Mouse (Mus musculus): ENCODE measurements around the gene Ccdc134. TPM values are rescaled to one million over a fixed set of nuclear protein-coding genes. Genes with fewer than 3 reads are reported as not detected.

Ccdc134 gene
- 20.5 and 22.1 TPM in 2 replicates for polyA plus RNA-seq (2014; fragmentation: Nextera tagmentation; extraction: Ambion mirVana)

- H3K4me1 ChIP-seq (ENCODE audit: insufficient read depth), result peaks cover 6% of the 10 kb centered on the region; the same call in 1 of the 2 replicates
- DNase-seq (peak; percentile 98), ATAC-seq (ENCODE audit: insufficient read depth) (peak; percentile 99)
- peaks cover 14% of the 10 kb centered on the region; the same call in 1 of the 2 replicates for H3K36me3 ChIP-seq (ENCODE audit: insufficient read depth)
- H3K27me3 ChIP-seq (ENCODE audit: insufficient read depth, low read length), result no peaks in the 10 kb centered on the region
- no peaks in the 10 kb centered on the region for H3K9me3 ChIP-seq (ENCODE audit: low read depth, low read length)
- WGBS, result under 1% methylated on average over 74 of the region's 74 CpGs
- H3K9ac ChIP-seq, result peak within 1 kb of the TSS; percentile 78
- TF ChIP-seq CTCF (IDR thresholded peaks at IDR 0.05; ENCODE audit: low read depth), result peak; percentile 2; the same call in 1 of the 2 replicates
- peak within 1 kb of the TSS; percentile 76 for H3K27ac ChIP-seq (ENCODE audit: low read depth)
- H3K4me3 ChIP-seq (ENCODE audit: low read depth, low read length), result peak within 1 kb of the TSS; percentile 76
- peak within 1 kb of the TSS; percentile 94 for H3K4me2 ChIP-seq
Observed at GRCm38 (mm10) chr15:82127426-82128374, at the start of gene Ccdc134. Ccdc134 (plus strand) TSS chr15:82127922.

GRCm38 (mm10) chr15:82079883-82080282 is 47.8 kb upstream of the Ccdc134 start:
- H3K4me2 ChIP-seq, result no peak overlapping the region
- DNase-seq, result peak; percentile 56
- no peak for ATAC-seq (ENCODE audit: insufficient read depth)

GRCm38 (mm10) chr15:82081161-82081560 is 46.6 kb upstream of the Ccdc134 start:
- no peaks in the 10 kb centered on the region for H3K36me3 ChIP-seq (ENCODE audit: insufficient read depth)
- ATAC-seq (ENCODE audit: insufficient read depth) (no peak), DNase-seq (peak; percentile 32)
- H3K4me1 ChIP-seq (ENCODE audit: insufficient read depth), result no peaks in the 10 kb centered on the region
- H3K27me3 ChIP-seq (ENCODE audit: insufficient read depth, low read length), result no peaks in the 10 kb centered on the region
- H3K4me3 ChIP-seq (ENCODE audit: low read depth, low read length), result no peak overlapping the region
- H3K4me2 ChIP-seq, result no peak overlapping the region
- H3K27ac ChIP-seq (ENCODE audit: low read depth), result no peak overlapping the region
- no peaks in the 10 kb centered on the region for H3K9me3 ChIP-seq (ENCODE audit: low read depth, low read length)
- 30% methylated on average over 7 of the region's 7 CpGs for WGBS
- no peak overlapping the region for H3K9ac ChIP-seq
- peak; percentile 44; the same call in 1 of the 2 replicates for TF ChIP-seq CTCF (IDR thresholded peaks at IDR 0.05; ENCODE audit: low read depth)

More at GRCm38 (mm10) chr15:82079883-82080282, 47.8 kb upstream of the Ccdc134 start:
- no peaks in the 10 kb centered on the region for H3K9me3 ChIP-seq (ENCODE audit: low read depth, low read length)
- H3K4me3 ChIP-seq (ENCODE audit: low read depth, low read length), result no peak overlapping the region
- WGBS, result 46% methylated on average over 10 of the region's 10 CpGs
- no peaks in the 10 kb centered on the region for H3K36me3 ChIP-seq (ENCODE audit: insufficient read depth)
- H3K9ac ChIP-seq, result no peak overlapping the region
- no peak overlapping the region for H3K27ac ChIP-seq (ENCODE audit: low read depth)
- no peak for TF ChIP-seq CTCF (IDR thresholded peaks at IDR 0.05; ENCODE audit: low read depth)
- H3K4me1 ChIP-seq (ENCODE audit: insufficient read depth), result no peaks in the 10 kb centered on the region
- H3K27me3 ChIP-seq (ENCODE audit: insufficient read depth, low read length), result no peaks in the 10 kb centered on the region

- H3K27ac ChIP-seq (ENCODE audit: low read depth), result no peak overlapping the region
- no peaks in the 10 kb centered on the region for H3K36me3 ChIP-seq (ENCODE audit: insufficient read depth)
- no peaks in the 10 kb centered on the region for H3K4me1 ChIP-seq (ENCODE audit: insufficient read depth)
- ATAC-seq (ENCODE audit: insufficient read depth), result no peak
- TF ChIP-seq CTCF (IDR thresholded peaks at IDR 0.05; ENCODE audit: low read depth), result no peak
- H3K9me3 ChIP-seq (ENCODE audit: low read depth, low read length), result no peaks in the 10 kb centered on the region
- no peak overlapping the region for H3K9ac ChIP-seq
- H3K4me2 ChIP-seq, result no peak overlapping the region
- no peak for DNase-seq
- 68% methylated on average over 9 of the region's 9 CpGs for WGBS
- no peaks in the 10 kb centered on the region for H3K27me3 ChIP-seq (ENCODE audit: insufficient read depth, low read length)
- no peak overlapping the region for H3K4me3 ChIP-seq (ENCODE audit: low read depth, low read length)
Observed at GRCm38 (mm10) chr15:82085606-82086005, 42.1 kb upstream of the Ccdc134 start.

- Histone ChIP-seq H3K27ac (ENCODE audit: low read depth) (no peak overlapping the region), H3K27me3 (ENCODE audit: insufficient read depth, low read length) (no peaks in the 10 kb centered on the region), H3K4me3 (ENCODE audit: low read depth, low read length) (no peak overlapping the region), H3K9ac (no peak overlapping the region), H3K4me1 (ENCODE audit: insufficient read depth) (no peaks in the 10 kb centered on the region), H3K9me3 (ENCODE audit: low read depth, low read length) (no peaks in the 10 kb centered on the region), H3K36me3 (ENCODE audit: insufficient read depth) (no peaks in the 10 kb centered on the region), H3K4me2 (no peak overlapping the region)
- TF ChIP-seq CTCF (IDR thresholded peaks at IDR 0.05; ENCODE audit: low read depth), result no peak
- 72% methylated on average over 12 of the region's 12 CpGs for WGBS
- no peak for DNase-seq
- ATAC-seq (ENCODE audit: insufficient read depth), result no peak
Observed at GRCm38 (mm10) chr15:82086131-82086530, 41.6 kb upstream of the Ccdc134 start.

- H3K27ac ChIP-seq (ENCODE audit: low read depth), result no peak overlapping the region
- no peak for DNase-seq
- no peak overlapping the region for H3K4me2 ChIP-seq
- ATAC-seq (ENCODE audit: insufficient read depth), result no peak
- no peaks in the 10 kb centered on the region for H3K36me3 ChIP-seq (ENCODE audit: insufficient read depth)
- 15% methylated on average over 10 of the region's 10 CpGs for WGBS
- no peaks in the 10 kb centered on the region for H3K27me3 ChIP-seq (ENCODE audit: insufficient read depth, low read length)
- TF ChIP-seq CTCF (IDR thresholded peaks at IDR 0.05; ENCODE audit: low read depth), result no peak
- H3K4me3 ChIP-seq (ENCODE audit: low read depth, low read length), result no peak overlapping the region
- H3K4me1 ChIP-seq (ENCODE audit: insufficient read depth), result no peaks in the 10 kb centered on the region
- H3K9me3 ChIP-seq (ENCODE audit: low read depth, low read length), result no peaks in the 10 kb centered on the region
- H3K9ac ChIP-seq, result no peak overlapping the region
Observed at GRCm38 (mm10) chr15:82087266-82087665, 40.5 kb upstream of the Ccdc134 start.

- WGBS, result 72% methylated on average over 7 of the region's 7 CpGs
- ATAC-seq (ENCODE audit: insufficient read depth), result no peak
Observed at GRCm38 (mm10) chr15:82091061-82091460, 36.7 kb upstream of the Ccdc134 start.

More at GRCm38 (mm10) chr15:82091061-82091460, 36.7 kb upstream of the Ccdc134 start:
- H3K9ac ChIP-seq, result no peak overlapping the region
- no peak for DNase-seq
- H3K9me3 ChIP-seq (ENCODE audit: low read depth, low read length), result no peaks in the 10 kb centered on the region
- H3K27me3 ChIP-seq (ENCODE audit: insufficient read depth, low read length), result no peaks in the 10 kb centered on the region
- no peak overlapping the region for H3K4me2 ChIP-seq
- H3K4me3 ChIP-seq (ENCODE audit: low read depth, low read length), result no peak overlapping the region
- no peak overlapping the region for H3K27ac ChIP-seq (ENCODE audit: low read depth)
- no peaks in the 10 kb centered on the region for H3K4me1 ChIP-seq (ENCODE audit: insufficient read depth)
- TF ChIP-seq CTCF (IDR thresholded peaks at IDR 0.05; ENCODE audit: low read depth), result no peak
- no peaks in the 10 kb centered on the region for H3K36me3 ChIP-seq (ENCODE audit: insufficient read depth)

All from lung, embryonic 14.5 days (tissue).